Mouse (Mus musculus) heart, adult 18-20 months (tissue): ENCODE results near the gene Snapc2. TPM values are rescaled to one million over a fixed set of nuclear protein-coding genes. Genes with fewer than 3 reads are reported as not detected.
"Not testable (repeated sequence)": the region's sequence is repeated elsewhere in the genome, so short reads cannot be mapped to it uniquely, and the experiment has no call there.

ENCODE experiments used
- DNase-seq, 2 experiments: peaks; one replicate each; pipeline ENCODE4 v3.0.0; 2021 to 2022; ENCODE audit warnings: mixed read lengths in 1 of 2
- total RNA-seq, 2 experiments: library from RNA; stranded (reverse); gene quantifications; 2 replicates each; pipeline ENCODE4 v1.2.3; 2021

Snapc2 gene
- total RNA-seq, 2 experiments from 2014 or later, result 16.5 to 21.0 TPM

DNA sequence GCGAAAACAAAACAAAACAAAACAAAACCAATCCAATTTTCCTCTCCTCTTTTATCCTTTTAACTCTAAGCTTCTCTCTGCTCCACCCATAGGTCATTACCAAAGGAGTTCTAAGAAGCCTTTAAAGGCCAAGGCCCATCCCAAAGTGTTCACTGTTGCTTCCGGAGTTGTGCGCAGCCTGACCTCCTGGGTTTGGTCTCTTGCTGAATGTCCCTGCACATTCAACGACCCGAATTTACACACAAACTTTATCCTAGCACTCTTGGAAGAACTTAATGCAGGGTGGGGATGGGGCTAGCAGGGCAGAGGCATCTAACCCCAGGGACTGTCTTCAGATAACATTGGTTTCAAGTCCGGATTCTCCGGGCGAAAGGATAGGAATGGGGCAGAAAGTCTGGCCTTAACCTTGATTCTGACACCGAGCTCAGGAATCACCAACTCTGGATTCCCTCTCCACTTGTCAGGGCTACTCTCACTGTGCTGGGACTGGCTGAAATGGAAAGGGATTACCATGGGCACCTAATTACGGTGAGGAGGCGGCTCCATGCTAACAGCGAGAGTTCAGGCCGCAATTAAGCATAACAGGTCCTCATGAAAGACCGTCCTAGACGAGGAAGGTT is 15.0 kb upstream of the Snapc2 start:
- peak in 1 of 2 experiments; percentile 38 for DNase-seq

DNA sequence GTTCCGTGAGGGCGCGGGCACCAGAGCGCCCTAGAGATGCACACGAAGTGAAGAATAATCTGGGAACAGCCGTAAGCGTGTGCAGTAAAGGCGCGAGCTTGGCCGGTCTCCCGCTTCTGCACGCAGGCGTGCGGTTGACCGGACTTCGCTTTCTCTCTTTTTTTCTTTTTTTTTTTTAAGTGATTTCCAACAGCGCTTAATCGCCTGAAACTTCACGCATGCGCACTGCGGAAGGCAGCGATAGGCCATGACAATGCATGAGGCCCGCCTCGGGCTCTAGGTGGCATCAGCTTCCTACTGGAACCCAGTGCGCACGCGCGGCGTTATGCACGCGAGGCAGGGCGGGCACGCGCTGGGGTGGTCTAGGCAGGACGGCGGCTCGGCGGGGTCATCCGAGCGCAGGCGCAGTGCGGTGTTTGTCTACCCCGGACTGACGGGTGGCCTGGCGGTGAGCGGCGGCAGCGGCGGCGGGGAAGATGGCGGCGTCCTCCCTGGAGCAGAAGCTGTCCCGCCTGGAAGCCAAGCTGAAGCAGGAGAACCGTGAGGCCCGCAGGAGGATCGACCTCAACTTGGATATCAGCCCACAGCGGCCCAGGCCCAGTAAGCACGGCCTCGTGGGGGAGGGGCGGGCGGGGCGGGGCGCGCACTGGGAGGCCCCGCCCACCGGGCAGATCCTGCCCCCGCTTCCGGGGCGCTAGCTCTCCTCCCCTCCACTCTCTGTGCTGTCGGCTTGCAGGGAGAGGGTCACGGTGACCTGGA is 14.3 kb upstream of the Snapc2 start, which contains the start of the genes Map2k7 and Gm49320:
Map2k7 (plus strand) TSS at position 307 of the 759 bp plus-strand sequence.
Gm49320 (plus strand) TSS at position 432 of the 759 bp plus-strand sequence.
- DNase-seq, result peak; percentile 99 to 100

DNA sequence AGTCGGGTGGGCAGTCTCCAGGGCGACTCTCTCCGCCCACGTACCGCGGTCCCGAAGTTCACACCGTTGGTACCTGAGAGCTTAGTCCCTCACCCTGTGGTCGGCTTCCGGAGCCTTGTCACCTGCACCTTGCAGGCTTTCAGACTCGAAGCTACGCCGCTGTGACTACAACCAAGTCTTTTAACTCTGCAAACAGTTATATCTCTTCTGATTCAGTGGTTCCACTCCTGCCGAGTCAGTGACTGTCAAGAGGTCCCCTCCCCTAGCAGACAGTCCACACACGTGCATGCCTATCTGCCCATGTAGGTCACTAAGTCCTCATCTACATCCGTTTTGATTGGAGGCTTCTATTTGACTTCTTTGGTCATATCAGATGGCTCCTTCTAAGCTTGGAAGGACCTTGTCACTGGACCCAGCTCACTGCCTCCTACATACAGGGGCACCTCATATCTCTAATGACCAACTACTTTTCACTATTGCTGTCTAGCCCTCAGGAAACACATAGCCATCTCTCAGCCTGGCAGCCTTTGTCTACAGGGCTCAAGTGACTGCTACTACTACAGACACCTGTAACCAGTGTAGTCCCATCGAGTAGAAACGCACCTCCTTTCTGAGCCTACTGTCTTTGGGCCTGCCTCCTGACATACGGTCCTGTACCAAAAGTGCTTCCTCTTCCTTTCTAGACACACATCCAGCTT is 13.5 kb upstream of the Snapc2 start:
- no peak for DNase-seq

DNA sequence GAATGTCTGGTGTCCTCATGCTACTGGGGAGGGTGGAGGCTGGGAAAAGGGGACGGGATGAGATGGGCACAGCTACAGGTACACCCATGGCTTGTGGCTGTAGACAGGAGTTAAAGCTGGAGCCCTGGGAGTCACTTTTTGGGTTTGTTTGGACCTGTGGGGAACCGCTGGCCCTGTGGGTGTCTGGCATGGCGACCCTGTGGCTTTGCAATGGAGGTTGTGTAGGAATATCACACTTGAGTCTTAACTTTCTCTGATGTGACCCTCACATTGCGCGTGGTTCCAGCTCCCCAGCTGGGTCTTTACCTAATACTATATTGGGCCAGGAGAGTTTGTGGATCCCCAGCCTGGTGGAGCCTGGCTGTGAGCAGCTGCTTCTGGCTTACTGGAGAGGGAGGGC is 7.8 kb upstream of the Snapc2 start:
- DNase-seq, result no peak

DNA sequence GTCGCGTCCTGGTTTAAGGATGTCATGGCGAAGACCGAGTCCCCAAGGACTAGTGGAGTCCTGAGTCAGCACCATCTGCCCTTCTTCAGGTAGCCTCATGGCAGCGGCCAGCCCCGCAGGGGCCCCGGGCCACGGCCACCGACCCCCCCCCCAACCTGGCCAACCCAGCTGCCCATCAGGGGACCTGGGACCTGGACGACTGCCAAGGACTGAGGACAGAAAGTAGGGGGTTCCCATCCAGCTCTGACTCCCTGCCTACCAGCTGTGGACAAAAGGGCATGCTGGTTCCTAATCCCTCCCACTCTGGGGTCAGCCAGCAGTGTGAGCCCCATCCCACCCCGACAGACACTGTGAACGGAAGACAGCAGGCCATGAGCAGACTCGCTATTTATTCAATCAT is 7.1 kb upstream of the Snapc2 start:
- no peak for DNase-seq

DNA sequence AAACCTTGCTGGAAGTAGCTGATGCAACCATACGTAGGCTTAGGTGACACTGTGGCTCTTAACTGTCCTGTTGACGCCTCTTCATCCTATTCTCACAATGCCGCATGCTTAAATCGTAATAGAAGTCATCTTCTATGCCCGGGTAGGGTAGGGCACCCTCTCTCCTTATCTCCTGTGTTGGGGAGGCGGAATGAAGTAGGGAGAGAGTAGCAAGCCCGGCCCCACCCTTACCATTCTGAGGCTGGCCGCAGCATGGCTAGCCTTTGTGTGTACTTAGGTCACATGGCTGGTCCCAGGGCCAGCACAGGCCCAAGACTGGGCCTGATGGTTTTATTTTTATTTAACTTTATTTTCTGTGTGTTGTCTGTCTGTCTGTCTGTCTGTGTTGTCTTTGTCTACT is 5.6 kb upstream of the Snapc2 start:
- no peak for DNase-seq

DNA sequence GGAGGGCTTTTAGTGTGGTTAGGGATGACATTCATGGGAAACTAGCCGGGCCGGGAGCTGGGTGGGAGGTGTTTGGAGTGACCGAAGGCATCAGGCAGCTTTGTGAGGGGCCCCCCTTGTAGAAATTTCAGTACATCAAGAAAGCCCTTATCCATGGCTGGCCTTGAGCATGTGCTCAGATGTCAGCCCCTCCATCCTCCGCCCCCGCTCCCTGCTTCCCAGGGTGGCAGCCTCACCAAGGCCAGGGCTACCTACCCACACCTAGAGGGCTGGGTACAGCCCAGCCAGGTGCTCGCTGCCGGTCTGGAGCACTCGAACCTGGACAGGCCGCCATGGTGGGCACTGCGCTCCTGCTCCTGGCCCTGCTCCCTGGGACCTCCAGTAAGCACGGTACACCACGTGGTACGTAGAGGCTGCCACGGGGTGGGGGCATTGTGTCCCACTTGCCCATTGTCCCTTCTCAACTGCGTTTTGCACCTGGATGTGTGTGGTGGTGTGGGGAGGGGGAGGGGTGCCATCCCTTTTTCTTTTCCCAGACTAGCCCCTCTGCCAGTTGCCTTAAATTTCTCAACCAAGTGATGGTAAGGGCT is 4.8 kb upstream of the Snapc2 start, which contains the start of gene Tgfbr3l:
Tgfbr3l (plus strand) TSS at position 264 of the 590 bp plus-strand sequence.
- DNase-seq, result no peak

DNA sequence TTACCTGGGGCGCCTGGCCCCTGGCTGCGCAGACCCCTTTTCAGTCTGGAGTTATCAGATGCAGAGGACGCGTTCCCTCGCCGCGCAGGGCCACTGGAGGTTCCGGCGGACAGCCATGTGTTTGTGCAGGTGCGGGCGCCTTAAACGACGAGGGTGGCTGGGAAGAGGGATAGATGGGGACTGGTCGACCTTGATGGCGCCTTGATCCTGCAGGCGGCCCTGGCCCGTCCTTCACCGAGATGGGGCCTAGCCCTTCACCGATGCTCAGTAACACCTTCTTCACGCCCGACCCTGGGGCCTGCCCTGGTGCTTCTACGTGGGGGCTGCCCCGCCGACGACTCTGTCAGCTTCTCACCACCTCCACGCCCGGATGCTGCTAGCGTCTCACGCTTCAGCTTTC is 3.7 kb upstream of the Snapc2 start:
- peak; percentile 26 to 32 for DNase-seq

DNA sequence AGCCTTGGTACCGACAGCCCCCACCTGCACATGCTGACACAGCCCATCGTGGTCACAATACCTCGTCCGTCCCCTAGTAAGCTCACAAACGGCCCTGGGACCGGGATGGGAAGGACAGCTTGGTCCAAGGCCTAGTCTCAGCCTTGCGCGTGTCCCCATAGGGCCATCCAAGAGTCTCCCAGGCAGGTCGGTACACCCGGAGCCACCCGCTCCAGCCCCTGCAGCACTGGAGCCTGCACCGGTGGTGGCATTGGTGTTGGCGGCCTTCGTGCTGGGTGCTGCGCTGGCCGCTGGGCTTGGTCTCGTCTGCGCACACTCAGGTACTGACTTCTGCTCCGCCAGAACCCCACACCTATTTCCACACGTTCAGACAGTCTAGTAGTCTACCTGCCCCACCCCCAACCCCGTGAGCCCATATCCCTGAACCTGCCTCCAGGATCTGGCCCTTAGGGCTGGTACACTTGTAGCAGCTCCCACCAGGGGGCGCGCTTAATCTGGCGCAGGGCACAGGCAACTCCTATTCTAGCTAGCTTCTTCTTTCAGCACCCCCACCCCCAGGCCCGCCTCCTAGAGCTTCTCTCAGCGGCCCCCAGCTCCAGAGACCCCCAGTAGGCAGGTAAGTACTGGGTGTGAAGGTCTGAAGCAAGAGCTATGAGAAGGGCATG is 2.4 kb upstream of the Snapc2 start:
- peak; percentile 80 to 87 for DNase-seq

DNA sequence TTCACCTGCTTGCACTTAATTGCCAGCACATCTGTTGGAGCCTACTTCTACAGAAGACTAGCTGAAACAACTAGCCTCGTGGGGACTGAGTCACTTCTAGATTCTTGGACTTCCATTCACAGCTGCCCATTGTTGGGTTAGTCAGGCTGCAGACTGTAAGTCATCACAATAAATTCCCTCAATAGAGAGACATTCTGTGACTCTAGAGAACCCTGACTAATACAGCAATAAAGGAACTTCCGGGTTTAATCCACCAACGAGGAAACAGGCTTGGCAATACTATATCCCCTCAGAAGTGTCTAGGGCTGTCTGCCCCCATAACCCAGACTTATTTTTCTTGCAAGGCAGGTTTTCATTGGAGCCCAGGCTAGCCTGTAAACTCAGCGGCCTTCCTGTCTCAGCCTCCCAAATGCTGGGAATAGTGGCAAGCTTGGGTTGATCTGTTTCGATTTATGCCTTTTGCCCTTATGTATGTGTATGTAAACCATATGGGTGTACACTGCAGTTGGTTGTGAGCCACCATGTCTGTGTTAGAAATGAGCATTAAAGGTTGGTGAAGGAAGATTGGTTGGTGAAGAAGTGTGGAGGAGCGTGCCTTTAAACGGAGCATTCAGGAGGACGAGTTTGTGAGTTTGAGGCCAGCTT is 642 bp upstream of the Snapc2 start:
- DNase-seq, result no peak

DNA sequence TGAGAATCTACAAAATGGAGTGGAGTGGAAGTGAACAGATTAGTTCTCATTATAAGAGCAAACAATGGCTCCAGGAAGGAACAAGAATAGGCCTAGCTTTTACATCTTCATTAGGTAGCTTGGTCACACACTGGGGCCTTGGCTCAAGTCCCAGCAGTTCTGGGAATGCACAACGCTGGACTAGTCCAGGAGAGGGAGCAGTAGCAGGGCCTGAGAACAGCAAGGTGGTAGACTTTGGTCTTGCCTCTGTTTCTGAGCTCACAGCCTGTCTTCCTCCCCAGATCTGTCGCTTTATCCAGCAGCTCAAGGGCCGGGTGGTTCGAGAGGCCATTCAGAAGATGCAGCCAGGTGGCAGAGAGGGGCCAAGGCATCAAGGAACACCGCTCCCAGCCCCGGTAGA is 1.1 kb downstream of the Snapc2 start:
- DNase-seq, result peak; percentile 63 to 64

DNA sequence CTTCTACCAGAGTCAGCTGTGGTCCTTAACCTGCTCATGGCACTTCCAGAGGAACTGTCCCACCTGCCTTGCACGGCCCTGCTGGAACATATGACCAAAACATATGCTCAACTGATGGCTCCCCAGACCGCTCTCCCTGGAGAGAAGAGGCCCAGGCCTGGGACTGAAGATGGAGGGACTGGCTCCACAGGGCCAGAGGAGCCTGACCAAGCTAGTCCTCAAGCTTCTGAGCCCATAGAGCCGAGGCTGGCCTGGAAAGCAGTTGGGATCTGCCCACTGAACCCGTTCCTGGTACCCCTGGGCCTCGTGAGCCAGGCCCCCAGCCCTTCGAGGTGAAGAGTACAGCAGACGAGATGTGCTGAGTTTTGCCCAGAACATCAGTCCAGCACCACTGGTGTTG is 2.6 kb downstream of the Snapc2 start:
- DNase-seq, result not testable (repeated sequence)

DNA sequence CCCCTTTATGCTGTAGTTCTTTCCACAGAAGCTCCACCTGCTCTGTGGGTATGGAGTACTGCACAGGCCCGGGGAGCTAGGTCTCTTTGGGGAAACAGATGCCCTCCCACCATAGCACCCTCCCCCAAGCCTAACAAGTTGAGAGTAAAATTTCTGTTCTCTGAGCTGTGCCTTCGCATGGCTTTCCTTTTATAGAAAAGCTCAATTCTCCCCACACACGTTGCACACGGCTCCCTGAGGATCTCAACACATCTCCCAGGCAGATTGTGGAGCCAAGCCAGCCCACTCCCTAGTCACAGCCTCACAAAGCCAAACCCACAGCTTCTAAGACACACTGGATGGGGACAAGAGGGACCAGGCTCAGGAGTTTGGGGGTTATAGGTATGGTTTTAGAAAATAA is 4.0 kb downstream of the Snapc2 start:
- no peak for DNase-seq

DNA sequence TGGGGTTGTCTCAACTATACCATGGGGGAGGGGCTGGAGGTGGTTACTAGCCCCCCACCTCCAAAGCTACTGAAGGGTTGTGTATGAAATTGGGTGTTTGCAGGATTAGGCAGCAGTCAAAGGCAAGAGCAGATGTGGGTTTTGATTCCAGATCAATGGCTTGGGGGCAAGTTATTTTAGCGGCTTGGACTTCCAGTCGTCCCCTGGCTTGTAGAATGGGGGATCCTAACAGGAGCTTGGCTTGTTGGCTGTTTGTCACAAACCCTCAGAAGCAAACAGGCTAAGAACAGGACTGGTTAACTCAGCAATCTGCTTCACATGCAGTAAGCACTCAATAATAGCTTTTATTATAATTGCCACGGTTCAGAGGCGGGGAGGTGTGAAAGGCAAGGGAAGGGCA is 4.5 kb downstream of the Snapc2 start:
- no peak for DNase-seq

DNA sequence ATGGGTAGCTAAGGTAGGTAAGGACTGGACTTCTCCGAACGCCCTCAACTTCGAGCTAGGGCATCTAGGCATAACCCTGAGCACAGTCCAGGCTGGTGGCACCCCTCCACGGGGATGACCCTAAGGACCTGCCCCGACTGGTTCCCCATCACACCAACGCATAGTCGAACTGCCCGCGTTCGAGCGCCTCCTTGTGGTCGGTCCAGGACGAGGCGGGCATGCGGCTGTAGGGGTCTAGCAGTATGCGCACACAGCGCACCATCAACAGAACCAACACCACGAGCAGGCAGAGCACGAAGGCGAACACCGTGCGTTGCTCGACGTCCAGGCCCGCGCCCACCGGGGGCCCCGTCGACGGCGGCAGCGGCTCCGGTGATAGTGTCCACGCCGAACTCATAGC is 5.4 kb downstream of the Snapc2 start:
- peak; percentile 50 to 69 for DNase-seq

DNA sequence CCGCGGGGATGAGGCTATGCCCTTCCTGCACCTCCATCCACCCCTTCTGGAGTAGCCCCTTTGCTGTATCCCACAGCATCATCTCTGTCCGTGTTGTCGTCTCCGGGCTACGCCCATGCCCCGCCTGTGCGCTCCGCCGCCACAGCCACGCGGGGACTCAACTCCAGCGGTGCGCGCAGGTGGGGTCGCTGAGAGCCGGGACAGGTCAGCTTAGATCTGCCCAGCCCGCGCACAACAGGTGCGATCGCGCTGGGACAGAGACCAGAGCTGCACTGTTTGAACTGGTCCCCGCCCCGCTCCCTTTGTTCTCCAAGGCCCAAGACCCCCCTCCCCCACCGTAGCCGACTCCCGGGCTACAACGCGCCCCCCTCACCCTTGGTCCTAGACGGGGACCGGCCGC is 5.8 kb downstream of the Snapc2 start:
- peak in 1 of 2 experiments; percentile 37 for DNase-seq

DNA sequence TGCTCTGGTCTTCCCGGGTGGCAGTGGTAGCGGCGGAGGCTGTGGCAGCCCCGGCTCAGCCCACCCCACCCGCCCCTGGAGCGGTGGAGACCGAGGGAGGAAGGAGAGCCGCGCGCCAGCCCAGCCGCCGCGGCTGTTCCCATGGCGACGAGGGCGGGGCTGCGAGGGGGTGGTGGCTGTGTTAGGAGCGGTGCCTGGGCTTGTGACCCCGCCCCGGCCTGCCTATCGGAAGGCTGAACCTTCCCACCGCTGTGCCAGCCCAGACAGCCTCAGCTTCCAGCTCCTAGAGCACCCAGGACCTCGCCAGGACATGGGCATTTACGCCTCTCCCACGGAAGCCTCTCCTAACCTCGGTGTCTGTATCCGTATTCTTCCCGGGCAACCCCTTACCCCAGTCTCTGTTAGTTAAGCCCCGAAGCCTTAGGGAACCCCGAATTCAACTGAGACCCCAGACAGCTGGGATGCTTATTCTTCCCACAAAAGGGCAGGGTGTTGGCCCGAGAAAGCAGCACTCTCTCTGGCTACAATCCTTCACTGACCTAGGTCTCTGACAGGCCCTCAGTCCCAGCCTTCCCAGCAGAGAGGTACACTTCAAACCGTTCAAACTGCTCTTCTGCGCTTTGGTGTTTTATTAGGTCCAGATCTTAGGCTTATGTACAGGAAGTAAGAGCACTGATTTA is 6.4 kb downstream of the Snapc2 start, which contains the start of gene Ctxn1:
Ctxn1 (minus strand) TSS at position 150 of the 680 bp plus-strand sequence.
- DNase-seq, result peak; percentile 96

DNA sequence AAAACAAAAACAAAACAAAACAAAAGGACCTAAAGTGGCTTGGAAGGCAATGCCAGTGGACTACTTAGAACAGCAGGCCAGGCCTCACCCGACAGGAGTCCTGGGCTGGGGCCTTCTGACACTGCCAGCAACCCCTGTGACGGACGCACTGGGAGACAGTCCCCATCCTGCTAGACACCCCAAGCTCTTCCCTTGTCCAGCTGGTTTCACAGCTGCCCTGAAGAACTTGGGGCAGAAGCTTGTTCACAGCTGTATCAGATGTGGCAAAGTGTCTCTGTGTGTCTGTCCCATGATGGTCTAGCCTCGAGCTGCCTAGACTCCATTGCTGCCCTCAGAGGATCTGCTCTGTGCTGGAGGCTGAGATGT is 6.9 kb downstream of the Snapc2 start:
- DNase-seq, result no peak

DNA sequence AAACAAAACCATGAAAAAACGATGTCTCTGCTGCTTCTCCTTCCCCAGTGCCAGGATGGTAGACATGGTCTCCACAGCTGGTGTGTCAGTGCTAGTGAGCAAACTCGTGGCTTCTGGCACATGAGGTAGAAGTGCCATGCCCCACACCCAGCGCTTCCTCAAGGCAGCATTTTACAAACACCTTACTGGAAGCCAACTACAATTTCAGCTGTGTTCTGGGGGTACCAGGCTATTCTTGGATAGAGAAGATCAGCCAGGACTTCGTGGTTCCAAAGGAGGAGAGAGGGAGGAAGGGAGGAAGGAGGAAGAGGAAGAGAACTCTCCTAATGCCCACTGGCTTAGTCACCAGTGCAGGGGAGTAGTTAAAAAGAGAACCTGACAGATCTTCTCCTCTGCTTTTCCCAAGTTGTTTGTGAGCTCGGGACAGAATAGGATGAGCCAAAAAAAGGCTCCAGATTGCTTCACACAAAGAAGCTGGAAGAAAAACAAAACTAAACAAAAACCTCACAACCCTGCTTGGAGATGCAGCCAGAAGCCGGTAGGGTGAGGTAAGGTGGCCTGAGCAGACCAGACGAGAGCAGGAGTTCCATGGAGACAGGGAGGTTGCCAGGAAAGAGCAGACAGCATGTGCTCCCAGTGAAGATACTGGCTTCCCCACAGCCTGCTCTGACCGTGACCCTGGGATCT is 10.4 kb downstream of the Snapc2 start:
- DNase-seq, result no peak
